ENCODE assay signal across 16 mouse cellular contexts in the genomic region with DNA sequence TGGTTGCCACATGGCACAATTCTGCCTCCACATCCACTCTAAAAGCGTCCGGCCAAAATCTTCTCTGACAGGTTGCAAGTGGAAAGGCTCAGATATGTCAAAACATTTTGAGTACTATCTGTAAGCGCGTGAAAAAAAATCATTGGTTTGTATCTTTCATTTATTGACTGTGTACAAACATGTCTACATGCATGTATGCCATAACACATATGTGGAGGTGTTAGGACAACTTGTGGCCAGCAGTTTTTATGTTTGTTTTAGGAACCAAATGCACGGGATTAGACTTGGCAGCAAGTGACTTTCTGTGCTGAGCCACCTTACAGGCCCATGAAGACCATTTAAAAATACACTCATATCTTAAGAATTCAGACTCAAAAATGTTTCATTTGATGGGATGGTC.
"Had no signal": no experiment of that assay in that cellular context is flagged by ENCODE, and none has a peak within 500 bp of the region (broad histone marks: within the 10 kb centered on the region; RNA-seq: fewer than 3 reads in every experiment).

No protein-coding gene starts in this region.

- H3K9me3 ChIP-seq: midbrain, embryonic 10.5 days; neural tube, embryonic 13.5 days; neural tube, embryonic 15.5 days; stomach, embryonic 15.5 days had no signal

- H3K27ac ChIP-seq: midbrain, embryonic 10.5 days; neural tube, embryonic 13.5 days; neural tube, embryonic 15.5 days; stomach, embryonic 15.5 days; stomach, postnatal 0 days had no signal

- H3K27me3 ChIP-seq: neural tube, embryonic 13.5 days; neural tube, embryonic 15.5 days; stomach, embryonic 15.5 days had no signal

- ATAC-seq: midbrain, embryonic 16.5 days had no signal

- H3K9ac ChIP-seq: lung, embryonic 14.5 days; neural tube, embryonic 13.5 days; neural tube, embryonic 15.5 days; stomach, embryonic 15.5 days had no signal

- DNase-seq: lung, adult 18-20 months; lung, embryonic 14.5 days; lung, postnatal 10 days; lung, postnatal 4 days; midbrain, embryonic 14.5 days; right cerebral cortex, postnatal 14 days; thymus, adult 2 months; thymus, postnatal 25 days; thymus, postnatal 4 days had no signal

- H3K4me2 ChIP-seq: lung, embryonic 14.5 days; neural tube, embryonic 13.5 days; neural tube, embryonic 15.5 days; stomach, embryonic 15.5 days had no signal

- H3K4me1 ChIP-seq: stomach, embryonic 15.5 days had no signal

- H3K36me3 ChIP-seq: midbrain, embryonic 10.5 days; neural tube, embryonic 13.5 days; neural tube, embryonic 15.5 days; stomach, embryonic 15.5 days had no signal

- H3K4me3 ChIP-seq: midbrain, embryonic 10.5 days; myocyte; neural tube, embryonic 13.5 days; neural tube, embryonic 15.5 days; stomach, embryonic 15.5 days had no signal
